Mouse (Mus musculus) liver, adult 2 months (tissue): ENCODE measurements around the gene Hormad2. TPM values are rescaled to one million over a fixed set of nuclear protein-coding genes. Genes with fewer than 3 reads are reported as not detected.

Experiments
- DNase-seq: peaks from one replicate; pipeline ENCODE4 v3.0.0-alpha.2; 2011; ENCODE audit warnings: low read depth, low spot score; ENCODE audit errors: extremely low read depth
- H3K27ac ChIP-seq: fragments of 200-500 bp; replicated peaks from 2 replicates; pipeline ENCODE4 v1.5.1; 2012; ENCODE audit warnings: low read depth, mild to moderate bottlenecking, control low read depth, inconsistent platforms, low read length; ENCODE audit not compliant: insufficient read depth
- H3K27me3 ChIP-seq: fragments of 200-500 bp; 2 replicates; pipeline ENCODE4 v1.6.1; 2012; ENCODE audit warnings: mild to moderate bottlenecking, moderate library complexity, low read length, inconsistent platforms; ENCODE audit not compliant: control insufficient read depth, insufficient read depth
- H3K36me3 ChIP-seq: fragments of 200-500 bp; 2 replicates; pipeline ENCODE4 v1.6.1; 2012; ENCODE audit warnings: low read length, inconsistent platforms; ENCODE audit not compliant: control insufficient read depth, insufficient read depth
- H3K4me1 ChIP-seq: fragments of 200-500 bp; 2 replicates; pipeline ENCODE4 v1.6.1; 2011; ENCODE audit warnings: low read length; ENCODE audit not compliant: control insufficient read depth, insufficient read depth
- H3K4me3 ChIP-seq: fragments of 200-500 bp; 2 replicates; pipeline ENCODE4 v1.5.1; 2011; ENCODE audit warnings: low read depth, mild to moderate bottlenecking, control low read depth, low read length, moderate library complexity; ENCODE audit not compliant: insufficient read depth
- H3K79me2 ChIP-seq: fragments of 200-500 bp; 2 replicates; pipeline ENCODE4 v1.6.1; 2012; ENCODE audit warnings: inconsistent platforms, mild to moderate bottlenecking, low read length, moderate library complexity; ENCODE audit not compliant: control insufficient read depth, insufficient read depth
- H3K9ac ChIP-seq: fragments of 200-500 bp; 2 replicates; pipeline ENCODE4 v1.6.1; 2012; ENCODE audit warnings: low read depth, mild to moderate bottlenecking, control low read depth, inconsistent platforms, low read length
- CTCF ChIP-seq: fragments of 200-500 bp; IDR thresholded peaks from 2 replicates; pipeline ENCODE4 v1.5.1; 2011; ENCODE audit warnings: low read depth, low read length, control low read depth
- POLR2A ChIP-seq: fragments of 200-500 bp; IDR thresholded peaks from 2 replicates; pipeline ENCODE4 v1.6.1; 2011; ENCODE audit warnings: low read length, control low read depth; ENCODE audit not compliant: insufficient read depth; ENCODE audit errors: extremely low read depth
- WGBS: fragments of 180-500 bp; shearing (Covaris S2); methylation state at CpG from one replicate; pipeline ENCODE4 v1.1.7; 2018; 5-methylcytosine and 5-hydroxymethylcytosine counted together
- polyA plus RNA-seq: library from polyadenylated mRNA; depleted of rRNA; stranded (reverse); fragments of >200 nt; gene quantifications from 2 replicates; pipeline ENCODE4 v1.2.3, GENCODE M21; 2012
- total RNA-seq: library from RNA; depleted of rRNA; stranded (reverse); fragments of >200 nt; gene quantifications from 2 replicates; pipeline ENCODE4 v1.2.3, GENCODE M21; 2014

Gene Hormad2
- total and polyA plus RNA-seq, 2 experiments, result 0.12 to 1.0 TPM

DNA sequence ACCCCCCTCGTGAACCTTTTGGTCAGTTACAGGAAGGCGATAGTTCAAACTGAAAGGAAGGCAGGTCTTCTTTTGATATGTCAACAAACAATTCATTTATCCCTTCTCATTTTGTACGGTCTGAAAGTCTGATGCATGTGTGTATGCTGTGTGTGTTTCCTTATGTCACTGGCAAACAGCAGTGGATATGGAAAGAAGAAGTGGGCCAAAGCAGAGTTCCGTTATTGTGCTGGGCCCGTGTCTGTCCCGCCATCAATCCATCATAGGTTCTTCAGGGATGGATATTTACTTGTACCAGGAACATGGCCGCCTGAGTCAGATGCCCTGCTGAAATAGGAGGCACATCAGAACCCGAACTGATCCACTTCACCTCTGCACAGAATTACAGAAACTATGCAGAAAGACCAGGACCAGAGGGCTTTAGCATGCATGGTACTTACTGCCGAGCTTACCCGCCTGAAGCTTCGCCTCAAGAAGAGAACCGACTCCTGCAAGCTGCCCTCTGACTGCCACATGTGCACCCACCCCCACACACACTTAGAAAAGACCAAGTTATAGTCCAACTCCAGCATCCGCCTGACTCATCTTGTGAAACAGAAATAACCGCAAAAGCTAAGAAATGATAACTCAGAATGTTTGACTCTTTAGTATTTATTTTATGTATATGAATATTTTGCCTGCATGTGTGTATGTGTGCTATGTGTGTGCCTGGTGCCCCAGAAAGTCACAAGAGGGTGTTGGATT lies 121.5 kb downstream of the Hormad2 start:
- H3K4me1 ChIP-seq, result no peaks in the 10 kb centered on the region
- H3K79me2 ChIP-seq, result no peaks in the 10 kb centered on the region
- H3K27ac ChIP-seq, result no peak overlapping the region
- DNase-seq, result no peak
- TF ChIP-seq POLR2A (no peak), CTCF (no peak)
- 90% methylated on average over 14 of the region's 14 CpGs for WGBS
- no peak overlapping the region for H3K4me3 ChIP-seq
- H3K36me3 ChIP-seq, result no peaks in the 10 kb centered on the region
- H3K27me3 ChIP-seq, result no peaks in the 10 kb centered on the region
- no peak overlapping the region for H3K9ac ChIP-seq

DNA sequence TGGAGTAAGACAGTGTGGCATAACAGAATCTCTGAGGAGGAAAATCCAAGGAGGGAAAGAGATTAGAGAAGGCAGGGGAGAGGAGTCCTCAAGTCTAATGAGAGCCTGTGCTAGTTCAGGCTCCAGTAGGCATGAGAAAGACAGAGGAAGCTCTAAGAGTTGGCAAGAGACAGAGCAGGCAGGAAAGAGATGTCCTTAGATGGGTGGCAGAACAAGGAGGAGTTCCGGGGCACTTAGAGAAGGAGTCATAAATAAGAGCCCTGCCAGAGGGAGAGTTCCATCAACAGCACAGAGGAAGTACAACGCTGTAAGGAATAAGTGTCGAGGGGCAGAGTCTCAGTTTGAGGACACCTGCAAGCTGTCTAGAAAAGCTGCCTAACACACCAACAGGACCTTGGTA lies 122.9 kb downstream of the Hormad2 start:
- no peaks in the 10 kb centered on the region for H3K27me3 ChIP-seq
- H3K36me3 ChIP-seq, result no peaks in the 10 kb centered on the region
- no peak for TF ChIP-seq CTCF
- DNase-seq, result no peak
- WGBS, result 72% methylated on average over 3 of the region's 3 CpGs
- H3K27ac ChIP-seq, result no peak overlapping the region
- no peak overlapping the region for H3K4me3 ChIP-seq
- no peak overlapping the region for H3K9ac ChIP-seq
- no peaks in the 10 kb centered on the region for H3K79me2 ChIP-seq
- H3K4me1 ChIP-seq, result no peaks in the 10 kb centered on the region

DNA sequence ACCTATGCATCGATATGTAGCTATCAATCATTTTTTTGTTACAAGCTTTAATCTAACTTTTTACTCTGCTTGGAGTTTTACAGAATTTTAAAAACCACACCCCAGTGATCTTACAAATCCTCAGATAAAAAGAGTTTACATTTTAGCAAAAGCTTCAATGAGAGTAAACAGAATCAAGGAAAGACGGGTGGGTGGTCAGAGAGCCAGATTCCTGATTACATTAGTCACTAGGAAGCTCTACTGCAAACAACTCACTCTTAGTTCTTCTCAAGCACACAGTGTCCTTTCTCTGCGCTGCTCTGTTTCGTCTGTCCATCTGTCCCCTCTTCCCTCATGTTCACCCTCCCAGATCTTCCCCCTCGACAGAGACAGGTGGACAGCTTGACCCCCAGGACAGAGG lies 123.6 kb downstream of the Hormad2 start:
- H3K27me3 ChIP-seq, result no peaks in the 10 kb centered on the region
- H3K4me1 ChIP-seq, result no peaks in the 10 kb centered on the region
- H3K79me2 ChIP-seq, result no peaks in the 10 kb centered on the region
- no peaks in the 10 kb centered on the region for H3K36me3 ChIP-seq
- no peak for DNase-seq
- 66% methylated on average over 5 of the region's 5 CpGs for WGBS
- no peak overlapping the region for H3K27ac ChIP-seq
- TF ChIP-seq POLR2A (no peak), CTCF (no peak)
- no peak overlapping the region for H3K9ac ChIP-seq
- no peak overlapping the region for H3K4me3 ChIP-seq

DNA sequence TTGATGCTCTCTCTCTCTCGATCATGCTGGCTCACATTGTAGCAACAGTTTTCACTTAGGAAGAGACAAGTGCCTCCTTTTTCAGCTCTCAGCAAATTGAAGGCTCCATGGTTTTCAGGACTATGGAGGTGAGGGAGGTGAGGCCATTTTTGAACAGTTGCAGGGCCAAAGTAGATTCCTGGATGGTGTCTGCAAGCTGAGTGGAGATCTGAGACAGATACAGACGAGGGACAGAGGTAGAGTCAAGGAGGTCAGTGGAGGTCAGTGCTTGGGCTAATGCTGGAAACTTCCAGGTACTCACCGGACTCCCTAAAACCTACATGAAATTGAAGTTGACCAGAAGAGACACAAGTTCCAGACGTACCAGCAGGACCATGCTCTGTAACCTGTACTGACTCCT lies 128.7 kb downstream of the Hormad2 start:
- Histone ChIP-seq H3K79me2 (no peaks in the 10 kb centered on the region), H3K36me3 (no peaks in the 10 kb centered on the region), H3K4me1 (no peaks in the 10 kb centered on the region), H3K27ac (no peak overlapping the region), H3K4me3 (no peak overlapping the region), H3K27me3 (no peaks in the 10 kb centered on the region), H3K9ac (no peak overlapping the region)
- no peak for DNase-seq
- WGBS, result 84% methylated on average over 4 of the region's 4 CpGs
- TF ChIP-seq POLR2A (no peak), CTCF (no peak)

DNA sequence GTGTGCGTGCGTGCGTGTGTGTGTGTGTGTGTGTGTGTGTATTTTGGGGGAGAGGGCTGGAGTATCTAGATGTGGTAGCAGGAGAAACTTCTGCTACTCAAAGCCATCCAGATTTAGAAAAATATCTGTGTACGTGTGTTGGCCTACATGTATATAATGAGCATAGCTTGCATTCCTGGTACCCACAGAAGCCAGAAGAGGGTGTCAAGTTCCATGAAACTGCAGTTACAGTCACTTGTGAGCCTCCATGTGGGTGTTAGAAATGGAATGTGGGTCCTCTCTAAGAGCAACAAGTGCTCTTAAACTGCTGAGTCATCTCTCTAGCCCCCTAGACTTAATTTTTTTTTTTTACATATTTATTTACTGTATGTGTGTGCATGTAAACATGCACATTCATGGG lies 130.6 kb downstream of the Hormad2 start:
- H3K36me3 ChIP-seq, result no peaks in the 10 kb centered on the region
- H3K27me3 ChIP-seq, result no peaks in the 10 kb centered on the region
- no peaks in the 10 kb centered on the region for H3K79me2 ChIP-seq
- no peak overlapping the region for H3K27ac ChIP-seq
- no peak for TF ChIP-seq CTCF
- no peak for TF ChIP-seq POLR2A
- WGBS, result 95% methylated on average over 4 of the region's 4 CpGs
- no peak overlapping the region for H3K9ac ChIP-seq
- DNase-seq, result no peak
- H3K4me1 ChIP-seq, result no peaks in the 10 kb centered on the region
- H3K4me3 ChIP-seq, result no peak overlapping the region

DNA sequence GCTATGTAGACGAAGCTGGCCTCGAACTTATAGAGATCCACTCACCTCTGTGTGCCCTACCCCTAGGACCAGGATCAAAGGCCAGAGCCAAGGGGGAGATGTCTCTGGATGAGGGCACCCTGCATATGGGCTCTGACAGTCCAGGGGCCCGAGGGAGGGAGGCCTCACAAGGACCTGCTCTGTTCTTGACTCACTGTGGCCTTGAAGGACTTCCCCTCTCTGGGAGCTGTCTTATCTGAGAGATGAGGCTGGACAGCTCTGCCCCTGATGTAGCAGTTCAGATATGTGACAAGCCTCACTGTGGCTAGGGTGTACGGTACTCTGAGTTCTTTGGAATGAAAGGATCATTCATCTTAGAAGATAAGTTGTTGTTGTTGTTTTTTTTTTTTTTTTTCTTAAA lies 131.3 kb downstream of the Hormad2 start:
- Histone ChIP-seq H3K4me1 (no peaks in the 10 kb centered on the region), H3K79me2 (no peaks in the 10 kb centered on the region), H3K36me3 (no peaks in the 10 kb centered on the region), H3K27me3 (no peaks in the 10 kb centered on the region), H3K9ac (no peak overlapping the region), H3K4me3 (no peak overlapping the region), H3K27ac (no peak overlapping the region)
- 87% methylated on average over 4 of the region's 4 CpGs for WGBS
- no peak for DNase-seq
- TF ChIP-seq CTCF (no peak), POLR2A (no peak)
